Mouse (Mus musculus) G1E (cell line): ENCODE measurements at regions not wholly inside any gene's neighbourhood (a gene's known extent, or its start where the extent isn't known, plus 50 kb on each side); places are given as distances from the start of the nearest gene placed in this dataset.

Experiments used
- CTCF ChIP-seq: IDR thresholded peaks from 2 replicates; pipeline ENCODE4 v1.5.1; 2012; ENCODE audit warnings: low read depth, low read length, inconsistent platforms, mixed read lengths
- GATA1 ChIP-seq: IDR thresholded peaks from 2 replicates; pipeline ENCODE4 v1.6.1; 2012; ENCODE audit warnings: borderline replicate concordance, low read length, inconsistent platforms, mixed read lengths
- GATA2 ChIP-seq: IDR thresholded peaks from 2 replicates; pipeline ENCODE4 v1.6.1; 2012; ENCODE audit warnings: low read depth, low read length, inconsistent platforms, borderline replicate concordance
- POLR2AphosphoS5 ChIP-seq: IDR thresholded peaks from 2 replicates; pipeline ENCODE4 v1.6.1; 2012; ENCODE audit warnings: low read depth, low read length, inconsistent platforms; ENCODE audit not compliant: insufficient replicate concordance
- TAL1 ChIP-seq: conservative IDR thresholded peaks from 2 replicates; pipeline ENCODE4 v1.6.1; 2012; ENCODE audit warnings: low read depth, low read length, inconsistent platforms, mixed read lengths

GRCm38 (mm10) chr11:117059120-117059519 lies 55.8 kb upstream of the Sec14l1 start:
- TF ChIP-seq CTCF (no peak), GATA1 (no peak), POLR2AphosphoS5 (no peak), TAL1 (no peak), GATA2 (no peak)
